Mouse (Mus musculus) stomach, postnatal 0 days (tissue): ENCODE results near the gene Cenpv. TPM values are rescaled to one million over a fixed set of nuclear protein-coding genes. Genes with fewer than 3 reads are reported as not detected.

Experiments used
- ATAC-seq: fragments of 200-750 bp; cut with Nextera tagmentation; 2 replicates; pipeline ENCODE4 v1.8.0; 2017; ENCODE audit not compliant: low FRiP score, low TSS enrichment
- DNase-seq: peaks from one replicate; pipeline ENCODE4 v3.0.0-alpha.2; 2016; ENCODE audit warnings: low spot score
- H3K27ac ChIP-seq: fragments of 300-500 bp; sonication (generic); replicated peaks from 2 replicates; pipeline ENCODE4 v1.5.1; 2014; ENCODE audit warnings: mild to moderate bottlenecking, control low read depth
- H3K27me3 ChIP-seq: fragments of 300-500 bp; sonication (generic); 2 replicates; pipeline ENCODE4 v1.6.1; 2014; ENCODE audit warnings: low read length; ENCODE audit not compliant: control insufficient read depth, insufficient read depth
- H3K36me3 ChIP-seq: fragments of 300-500 bp; sonication (generic); 2 replicates; pipeline ENCODE4 v1.6.1; 2014; ENCODE audit warnings: low read length, mixed read lengths; ENCODE audit not compliant: control insufficient read depth, insufficient read depth
- H3K4me1 ChIP-seq: fragments of 300-500 bp; sonication (generic); replicated peaks from 2 replicates; pipeline ENCODE4 v1.6.1; 2014; ENCODE audit warnings: antibody characterized with exemption; ENCODE audit not compliant: control insufficient read depth, insufficient read depth
- H3K4me2 ChIP-seq: fragments of 300-500 bp; sonication (generic); replicated peaks from 2 replicates; pipeline ENCODE4 v1.6.1; 2014; ENCODE audit warnings: low read depth, mild to moderate bottlenecking, control low read depth, moderate library complexity
- H3K4me3 ChIP-seq: fragments of 300-500 bp; sonication (generic); 2 replicates; pipeline ENCODE4 v1.5.1; 2014; ENCODE audit warnings: low read depth, low read length, control low read depth
- H3K9ac ChIP-seq: fragments of 300-500 bp; sonication (generic); 2 replicates; pipeline ENCODE4 v1.6.1; 2014; ENCODE audit warnings: mild to moderate bottlenecking, low read length, control low read depth, mixed read lengths
- H3K9me3 ChIP-seq: fragments of 300-500 bp; sonication (generic); 2 replicates; pipeline ENCODE4 v1.6.1; 2016; ENCODE audit warnings: low read length; ENCODE audit not compliant: control insufficient read depth
- CTCF ChIP-seq: IDR thresholded peaks from 2 replicates; pipeline ENCODE4 v1.5.1; 2016; ENCODE audit warnings: antibody characterized with exemption, low read depth, mild to moderate bottlenecking, moderate library complexity
- EP300 ChIP-seq: optimal IDR thresholded peaks from 2 replicates; pipeline ENCODE3; 2016; ENCODE audit warnings: antibody characterized with exemption
- WGBS: fragments of 180-500 bp; shearing (Covaris S2); extraction: QIAGEN DNeasy Blood & Tissue Kit; methylation state at CpG from one replicate; pipeline ENCODE4 v1.1.7; 2014; 5-methylcytosine and 5-hydroxymethylcytosine counted together
- polyA plus RNA-seq: library from polyadenylated mRNA; unstranded; fragments of >200 nt; fragmentation: Nextera tagmentation; extraction: Ambion mirVana; gene quantifications from 2 replicates; pipeline ENCODE4 v1.2.1, GENCODE M21; 2015

The Cenpv gene
- polyA plus RNA-seq, 1 experiment from 2014 or later: 17.8 TPM

DNA sequence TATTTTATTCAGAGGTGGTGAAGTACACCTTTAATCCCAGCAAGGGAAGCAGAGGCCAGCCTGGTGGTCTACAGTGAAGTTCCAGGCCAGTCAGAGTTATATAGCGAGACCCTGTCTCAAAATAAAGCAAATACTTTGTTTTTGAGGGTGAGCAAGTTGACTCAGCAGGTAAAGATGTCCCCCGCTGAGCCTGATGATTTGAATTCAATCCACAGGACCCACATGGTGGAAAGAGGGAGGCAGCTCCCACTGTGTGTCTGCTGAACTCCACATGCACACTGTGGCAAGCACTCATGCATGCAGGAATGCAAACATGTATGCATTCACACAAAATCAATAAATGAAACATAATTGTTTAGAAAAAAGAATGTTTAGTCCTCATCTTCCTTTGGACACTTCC, 40.3 kb downstream of the Cenpv start:
- Histone ChIP-seq H3K36me3 (no peaks in the 10 kb centered on the region), H3K9ac (no peak overlapping the region), H3K4me3 (no peak overlapping the region), H3K4me1 (peaks cover 3% of the 10 kb centered on the region; the same call in 1 of the 2 replicates), H3K9me3 (no peaks in the 10 kb centered on the region), H3K4me2 (no peak overlapping the region), H3K27ac (no peak overlapping the region), H3K27me3 (no peaks in the 10 kb centered on the region)
- WGBS: 81% methylated on average over 2 of the region's 2 CpGs
- DNase-seq (no peak), ATAC-seq (no peak)
- no peak for TF ChIP-seq EP300
- no peak for TF ChIP-seq CTCF

DNA sequence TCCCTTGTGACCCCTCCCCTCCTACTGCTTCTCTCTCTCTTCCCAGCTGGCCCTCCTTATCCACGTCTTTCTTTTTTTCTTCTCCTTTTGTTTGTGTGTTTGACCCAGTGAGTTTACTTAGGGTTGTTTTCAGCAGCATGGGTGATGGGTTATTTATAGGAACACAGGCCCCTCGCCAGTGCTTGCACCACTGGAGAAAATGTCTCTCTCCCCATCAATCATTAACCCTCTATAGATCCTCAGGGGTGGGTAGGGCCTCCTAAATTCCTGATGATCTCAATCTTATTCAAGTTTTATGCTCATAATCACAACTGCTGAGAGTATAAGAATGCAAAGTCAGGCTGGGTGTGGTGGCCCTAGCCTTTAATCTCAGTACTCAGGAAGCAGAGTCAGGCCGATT, 41.9 kb downstream of the Cenpv start:
- no peaks in the 10 kb centered on the region for H3K27me3 ChIP-seq
- no peaks in the 10 kb centered on the region for H3K36me3 ChIP-seq
- H3K4me1 ChIP-seq: peaks cover 3% of the 10 kb centered on the region; the same call in 1 of the 2 replicates
- 47% methylated on average over 3 of the region's 3 CpGs for WGBS
- no peaks in the 10 kb centered on the region for H3K9me3 ChIP-seq
- no peak for TF ChIP-seq EP300
- TF ChIP-seq CTCF: no peak
- H3K4me2 ChIP-seq: no peak overlapping the region
- DNase-seq: no peak
- no peak overlapping the region for H3K9ac ChIP-seq
- no peak overlapping the region for H3K4me3 ChIP-seq
- H3K27ac ChIP-seq: no peak overlapping the region
- ATAC-seq: no peak

- Histone ChIP-seq H3K9me3 (no peaks in the 10 kb centered on the region), H3K4me1 (peaks cover 3% of the 10 kb centered on the region; the same call in 1 of the 2 replicates), H3K27ac (peak overlapping the region; percentile 94), H3K4me3 (no peak overlapping the region), H3K36me3 (no peaks in the 10 kb centered on the region), H3K9ac (no peak overlapping the region), H3K27me3 (no peaks in the 10 kb centered on the region), H3K4me2 (no peak overlapping the region)
- no peak for ATAC-seq
- TF ChIP-seq EP300 (no peak), CTCF (peak; percentile 77)
- 47% methylated on average over 5 of the region's 5 CpGs for WGBS
- peak; percentile 56 for DNase-seq
Measured at GRCm38 (mm10) chr11:62496151-62496715, 42.8 kb downstream of the Cenpv start.

GRCm38 (mm10) chr11:62495276-62495801, 43.7 kb downstream of the Cenpv start:
- peak; percentile 70 for DNase-seq
- TF ChIP-seq CTCF: no peak
- Histone ChIP-seq H3K4me3 (no peak overlapping the region), H3K4me1 (peaks cover 3% of the 10 kb centered on the region; the same call in 1 of the 2 replicates), H3K36me3 (no peaks in the 10 kb centered on the region), H3K27me3 (no peaks in the 10 kb centered on the region), H3K27ac (peak overlapping the region; percentile 94), H3K9me3 (no peaks in the 10 kb centered on the region), H3K4me2 (no peak overlapping the region; the same call in 1 of the 2 replicates), H3K9ac (peak overlapping the region; percentile 35)
- ATAC-seq: peak; percentile 76
- 11% methylated on average over 9 of the region's 10 CpGs for WGBS

GRCm38 (mm10) chr11:62494754-62495275, 44.2 kb downstream of the Cenpv start:
- Histone ChIP-seq H3K9ac (peak overlapping the region; percentile 35), H3K27ac (peak overlapping the region; percentile 94), H3K36me3 (no peaks in the 10 kb centered on the region), H3K4me3 (no peak overlapping the region), H3K9me3 (no peaks in the 10 kb centered on the region), H3K4me1 (peaks cover 3% of the 10 kb centered on the region; the same call in 1 of the 2 replicates), H3K27me3 (no peaks in the 10 kb centered on the region), H3K4me2 (no peak overlapping the region; the same call in 1 of the 2 replicates)
- peak; percentile 55 for DNase-seq
- WGBS: 7% methylated on average over 6 of the region's 6 CpGs
- ATAC-seq: peak; percentile 90
- TF ChIP-seq CTCF (no peak), EP300 (peak; percentile 6)

DNA sequence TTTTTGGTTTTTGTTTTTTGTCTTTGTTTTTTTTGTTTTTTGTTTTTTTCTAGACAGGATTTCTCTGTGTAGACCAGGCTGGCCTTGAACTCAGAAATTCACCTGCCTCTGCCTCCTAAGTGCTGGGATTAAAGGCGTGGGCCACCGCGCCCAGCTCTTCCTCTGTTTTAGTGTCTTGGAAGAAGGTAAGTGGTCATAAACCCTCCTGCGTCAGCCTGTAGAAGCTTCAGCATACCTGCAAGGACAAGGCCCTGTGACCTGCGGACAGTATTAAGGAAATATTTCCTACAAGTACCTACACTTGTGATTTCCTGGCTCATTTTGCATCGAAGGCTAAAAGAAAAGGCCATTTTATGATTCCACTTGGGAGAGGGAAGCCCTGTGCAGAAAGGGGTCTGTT, 45.4 kb downstream of the Cenpv start:
- TF ChIP-seq EP300: no peak
- no peak for TF ChIP-seq CTCF
- H3K36me3 ChIP-seq: no peaks in the 10 kb centered on the region
- H3K4me2 ChIP-seq: no peak overlapping the region
- WGBS: 97% methylated on average over 6 of the region's 6 CpGs
- no peak for DNase-seq
- H3K27ac ChIP-seq: no peak overlapping the region
- no peak overlapping the region for H3K4me3 ChIP-seq
- ATAC-seq: no peak
- peaks cover 3% of the 10 kb centered on the region; the same call in 1 of the 2 replicates for H3K4me1 ChIP-seq
- no peaks in the 10 kb centered on the region for H3K27me3 ChIP-seq
- H3K9ac ChIP-seq: no peak overlapping the region
- H3K9me3 ChIP-seq: no peaks in the 10 kb centered on the region
